Mouse (Mus musculus) kidney, adult 2 months (tissue): ENCODE results near the gene Tnrc6b. TPM values are rescaled to one million over a fixed set of nuclear protein-coding genes. Genes with fewer than 3 reads are reported as not detected.
"Not testable (repeated sequence)": the region's sequence is repeated elsewhere in the genome, so short reads cannot be mapped to it uniquely, and the experiment has no call there.

Experiments used
- DNase-seq: peaks from one replicate; pipeline ENCODE4 v3.0.0; 2021
- H3K27ac ChIP-seq: fragments of 200-500 bp; 2 replicates; pipeline ENCODE4 v1.5.1; 2012; ENCODE audit warnings: low read depth, low read length, control low read depth, inconsistent platforms; ENCODE audit not compliant: insufficient read depth
- H3K27me3 ChIP-seq: fragments of 200-500 bp; replicated peaks from 2 replicates; pipeline ENCODE4 v1.6.1; 2012; ENCODE audit warnings: mild to moderate bottlenecking, moderate library complexity, low read length, inconsistent platforms; ENCODE audit not compliant: control insufficient read depth, insufficient read depth
- H3K36me3 ChIP-seq: fragments of 200-500 bp; 2 replicates; pipeline ENCODE4 v1.6.1; 2012; ENCODE audit warnings: mild to moderate bottlenecking, moderate library complexity, low read length, inconsistent platforms; ENCODE audit not compliant: control insufficient read depth, insufficient read depth
- H3K4me1 ChIP-seq: fragments of 200-500 bp; 2 replicates; pipeline ENCODE4 v1.6.1; 2011; ENCODE audit warnings: low read length; ENCODE audit not compliant: control insufficient read depth, insufficient read depth
- H3K4me3 ChIP-seq: fragments of 200-500 bp; 2 replicates; pipeline ENCODE4 v1.5.1; 2011; ENCODE audit warnings: mild to moderate bottlenecking, low read depth, low read length, control low read depth; ENCODE audit not compliant: insufficient read depth
- CTCF ChIP-seq: fragments of 200-500 bp; conservative IDR thresholded peaks from 2 replicates; pipeline ENCODE4 v1.5.1; 2011; ENCODE audit warnings: low read depth, mild to moderate bottlenecking, control low read depth, low read length, moderate library complexity, mixed read lengths; ENCODE audit not compliant: insufficient read depth, insufficient read length
- POLR2A ChIP-seq: fragments of 200-500 bp; IDR thresholded peaks from one replicate; pipeline ENCODE4 v1.6.1; 2011; ENCODE audit warnings: low read depth, low read length, control low read depth
- WGBS: fragments of 180-500 bp; shearing (Covaris S2); methylation state at CpG from one replicate; pipeline ENCODE4 v1.1.7; 2018; 5-methylcytosine and 5-hydroxymethylcytosine counted together
- polyA plus RNA-seq: library from polyadenylated mRNA; depleted of rRNA; stranded (reverse); fragments of >200 nt; gene quantifications from 2 replicates; pipeline ENCODE4 v1.2.3, GENCODE M21; 2012

Tnrc6b gene
- polyA plus RNA-seq, 1 experiment = 12.1 TPM

DNA sequence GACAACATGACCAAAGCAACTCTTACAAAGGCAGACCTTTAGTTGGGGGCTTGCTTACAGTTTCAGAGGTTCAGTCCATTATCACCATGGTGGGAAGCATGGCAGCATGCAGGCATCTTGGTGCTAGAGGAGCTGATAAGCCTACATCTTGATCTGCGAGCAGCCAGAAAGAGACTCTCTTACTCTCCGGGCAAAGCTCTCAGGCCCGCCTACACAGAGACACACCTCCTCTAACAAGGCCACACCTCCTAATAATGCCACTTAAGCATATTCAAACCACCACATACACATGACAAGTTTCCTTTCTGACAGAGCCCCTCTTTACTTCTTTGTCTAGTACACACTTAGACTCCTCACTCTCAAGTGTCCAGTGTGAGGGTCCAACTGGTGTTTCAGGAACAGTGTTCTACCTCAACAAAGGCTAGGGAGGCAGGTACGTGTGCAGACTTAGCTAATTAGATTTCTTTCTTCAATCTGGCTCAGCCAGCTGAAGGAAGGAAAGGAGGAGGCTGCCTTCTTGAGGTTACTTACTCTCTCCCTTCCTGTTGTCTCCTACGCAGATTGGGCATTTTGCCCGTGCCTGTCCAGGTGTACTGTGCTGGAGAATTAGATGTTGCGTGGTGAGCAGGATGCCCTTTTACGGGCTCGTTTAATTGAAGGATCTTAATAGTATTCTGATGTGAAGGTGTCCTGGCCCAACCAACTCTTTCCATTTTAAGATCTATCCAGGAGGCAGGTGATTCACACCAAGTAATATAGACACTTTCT is 128.7 kb downstream of the Tnrc6b start:
- H3K4me3 ChIP-seq = no peak overlapping the region
- peak; percentile 21 for DNase-seq
- 55% methylated on average over 9 of the region's 9 CpGs for WGBS
- no peaks in the 10 kb centered on the region for H3K36me3 ChIP-seq
- H3K4me1 ChIP-seq = peaks cover 26% of the 10 kb centered on the region; the same call in 1 of the 2 replicates
- no peaks in the 10 kb centered on the region for H3K27me3 ChIP-seq
- H3K27ac ChIP-seq = no peak overlapping the region
- TF ChIP-seq POLR2A = no peak
- TF ChIP-seq CTCF = no peak

- 78% methylated on average over 1 of the region's 1 CpGs for WGBS
- Histone ChIP-seq H3K4me3 (no peak overlapping the region), H3K27me3 (no peaks in the 10 kb centered on the region), H3K4me1 (peaks cover 14% of the 10 kb centered on the region; the same call in 1 of the 2 replicates), H3K27ac (no peak overlapping the region), H3K36me3 (no peaks in the 10 kb centered on the region)
- DNase-seq = no peak
- TF ChIP-seq CTCF = no peak
- TF ChIP-seq POLR2A = no peak
Measured at GRCm38 (mm10) chr15:80844262-80844661, 133.1 kb downstream of the Tnrc6b start.

GRCm38 (mm10) chr15:80844926-80845325 is 133.8 kb downstream of the Tnrc6b start:
- no peak for TF ChIP-seq POLR2A
- TF ChIP-seq CTCF = no peak
- Histone ChIP-seq H3K36me3 (no peaks in the 10 kb centered on the region; the same call in 1 of the 2 replicates), H3K4me3 (no peak overlapping the region), H3K27ac (no peak overlapping the region), H3K4me1 (peaks cover 15% of the 10 kb centered on the region; the same call in 1 of the 2 replicates), H3K27me3 (no peaks in the 10 kb centered on the region)
- 89% methylated on average over 2 of the region's 2 CpGs for WGBS
- DNase-seq = no peak

GRCm38 (mm10) chr15:80850004-80850403 is 138.9 kb downstream of the Tnrc6b start:
- 34% methylated on average over 8 of the region's 8 CpGs for WGBS
- no peaks in the 10 kb centered on the region; the same call in 1 of the 2 replicates for H3K36me3 ChIP-seq
- peaks cover 10% of the 10 kb centered on the region; the same call in 1 of the 2 replicates for H3K4me1 ChIP-seq
- H3K27me3 ChIP-seq = no peaks in the 10 kb centered on the region
- TF ChIP-seq POLR2A (no peak), CTCF (no peak)
- DNase-seq = peak; percentile 12
- peak overlapping the region; percentile 17; the same call in 1 of the 2 replicates for H3K27ac ChIP-seq
- no peak overlapping the region for H3K4me3 ChIP-seq

DNA sequence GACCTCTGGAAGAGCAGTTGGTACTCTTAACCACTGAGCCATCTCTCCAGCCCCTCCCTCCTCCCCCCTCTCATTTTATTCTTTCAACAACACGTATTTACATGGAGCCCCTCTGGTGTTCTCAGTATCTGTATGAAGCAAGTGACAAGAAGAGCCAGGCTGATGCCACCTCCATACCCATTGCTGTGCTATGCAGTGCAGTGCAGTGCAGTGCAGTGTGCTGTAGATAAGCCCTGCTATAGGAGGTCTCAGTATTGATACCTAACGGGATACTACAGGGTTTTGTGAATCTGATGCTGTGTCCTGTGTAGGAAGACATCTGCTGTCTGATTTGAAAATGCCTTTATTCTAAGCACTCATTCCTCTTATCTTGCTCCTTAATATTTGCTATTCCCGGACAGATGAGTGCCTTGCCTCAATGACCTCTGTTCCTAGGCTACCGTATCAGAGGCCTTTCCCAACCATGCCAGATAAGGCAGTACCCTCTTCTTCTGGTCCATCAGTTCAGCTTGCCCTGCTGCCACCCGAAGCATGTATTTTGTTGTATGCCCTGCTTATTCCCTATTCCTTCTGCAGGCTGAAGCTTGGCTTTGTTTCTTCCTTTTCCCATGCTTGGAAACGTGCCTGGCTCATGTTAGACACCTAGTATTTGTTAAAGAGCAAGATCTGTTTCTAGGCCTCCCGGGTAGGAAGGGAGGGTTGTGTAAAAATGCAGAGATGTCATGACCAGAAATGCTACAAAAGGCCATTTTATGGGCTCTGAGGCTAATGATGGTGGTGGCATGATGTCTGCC is 139.8 kb downstream of the Tnrc6b start:
- WGBS = 72% methylated on average over 7 of the region's 7 CpGs
- TF ChIP-seq CTCF = no peak
- Histone ChIP-seq H3K27ac (no peak overlapping the region), H3K4me3 (no peak overlapping the region), H3K4me1 (peaks cover 10% of the 10 kb centered on the region; the same call in 1 of the 2 replicates), H3K27me3 (no peaks in the 10 kb centered on the region), H3K36me3 (no peaks in the 10 kb centered on the region; the same call in 1 of the 2 replicates)
- DNase-seq = no peak

- 95% methylated on average over 5 of the region's 5 CpGs for WGBS
Measured at GRCm38 (mm10) chr15:80852122-80852521, 141.0 kb downstream of the Tnrc6b start.

DNA sequence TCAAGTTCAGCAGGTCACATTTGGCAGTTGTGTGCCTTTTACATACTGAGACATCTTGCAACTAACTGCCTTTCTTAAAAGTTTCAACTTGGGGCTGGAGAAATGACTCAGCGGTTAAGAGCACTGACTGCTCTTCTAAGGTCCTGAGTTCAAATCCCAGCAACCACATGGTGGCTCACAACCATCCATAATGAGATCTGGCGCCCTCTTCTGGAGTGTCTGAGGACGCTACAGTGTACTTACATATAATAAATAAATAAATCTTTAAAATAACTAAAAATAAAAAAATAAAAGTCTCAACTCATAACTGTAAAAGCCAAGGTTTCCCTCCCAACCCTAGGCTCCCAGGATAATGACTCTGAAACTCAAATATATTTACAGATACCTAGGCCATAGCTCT is 141.4 kb downstream of the Tnrc6b start:
- H3K4me3 ChIP-seq, H3K4me1 ChIP-seq: not testable (repeated sequence)
- WGBS = 90% methylated on average over 3 of the region's 3 CpGs

More at GRCm38 (mm10) chr15:80852122-80852521, 141.0 kb downstream of the Tnrc6b start:
- H3K4me3 ChIP-seq = no peak overlapping the region
- no peak for DNase-seq
- no peaks in the 10 kb centered on the region for H3K27me3 ChIP-seq
- no peak overlapping the region for H3K27ac ChIP-seq
- TF ChIP-seq POLR2A (no peak), CTCF (no peak)
- peaks cover 10% of the 10 kb centered on the region; the same call in 1 of the 2 replicates for H3K4me1 ChIP-seq
- H3K36me3 ChIP-seq = no peaks in the 10 kb centered on the region; the same call in 1 of the 2 replicates

More for the DNA sequence above, 141.4 kb downstream of the Tnrc6b start:
- H3K27me3 ChIP-seq, H3K27ac ChIP-seq, H3K36me3 ChIP-seq, DNase-seq: not testable (repeated sequence)
